Mouse (Mus musculus): ENCODE data around the gene Naip2. TPM values are rescaled to one million over a fixed set of nuclear protein-coding genes. Genes with fewer than 3 reads are reported as not detected.
A peak's percentile ranks its signal among the peaks of the same experiment; 100 is the strongest.
"Not testable (repeated sequence)": the region's sequence is repeated elsewhere in the genome, so short reads cannot be mapped to it uniquely, and the experiment has no call there.

Naip2 gene
- 10.8 and 12.8 TPM in 2 replicates for total RNA-seq (2012; rRNA removed)
- total RNA-seq (2014; rRNA removed): 13.3 and 14.4 TPM in 2 replicates
- 12.6 TPM in 2 replicates for polyA plus RNA-seq (2012; ENCODE audit: insufficient read length, low read depth)

DNA sequence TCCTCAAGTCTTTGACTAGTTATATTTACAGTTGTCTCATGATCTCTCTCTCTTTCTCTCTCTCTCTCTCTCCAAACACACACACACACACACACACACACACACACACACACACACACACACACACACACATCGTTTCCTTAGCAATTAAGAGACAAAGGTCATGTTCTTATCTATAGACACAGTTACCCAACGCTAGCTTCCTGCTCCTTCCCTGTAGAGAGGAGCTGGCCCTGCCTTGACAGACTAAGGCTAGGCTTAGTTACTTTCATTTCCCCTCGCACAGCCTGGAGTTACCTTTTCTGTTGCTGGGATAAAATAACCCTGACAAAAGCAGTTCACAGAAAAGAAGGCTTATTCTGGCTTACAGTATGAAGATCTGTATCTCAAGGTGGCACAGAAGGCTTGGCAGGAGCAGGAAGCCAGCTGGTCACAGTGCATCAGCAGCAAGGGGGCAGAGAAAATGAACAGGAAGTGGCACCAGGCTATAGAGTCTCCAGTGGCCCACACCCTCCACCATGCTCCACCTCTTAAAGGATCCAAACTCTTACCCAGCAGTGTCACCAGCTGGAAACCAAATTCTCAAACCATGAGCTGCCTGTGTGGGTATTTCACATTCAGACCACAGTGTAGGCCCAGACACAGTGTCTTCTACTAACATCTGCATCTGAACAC, at the start of gene Naip2:
TSS of gene Naip2 (minus strand) at position 434 of the 675 bp plus-strand sequence.
- DNase-seq (ENCODE audit: extremely low read depth): peak; percentile 70
- H3K36me3 ChIP-seq (replicated peaks in 1 of 2; ENCODE audit: control insufficient read depth in 1 of 2, insufficient read depth in 1 of 2, low read length in 1 of 2); H3K79me2 ChIP-seq (replicated peaks; ENCODE audit: control insufficient read depth, extremely low read depth, insufficient read depth, poor library complexity, severe bottlenecking); H3K9me3 ChIP-seq (replicated peaks; ENCODE audit: low read length); H3K27me3 ChIP-seq (replicated peaks); dilution Hi-C loops (cut with MboI; ENCODE audit: extremely low pct_ligation_motif_present, extremely low pct_unique_long_range_greater_than_20kb, low sequenced_read_pairs); in situ Hi-C loops (cut with MboI; ENCODE audit: low pct_ligation_motif_present, low pct_unique_long_range_greater_than_20kb, low sequenced_read_pairs): not testable (repeated sequence)
- H3K9ac ChIP-seq (ENCODE audit: insufficient read depth, low read depth): peak within 1 kb of the TSS; percentile 80
- H3K27ac ChIP-seq (ENCODE audit: insufficient read depth, low read depth): 0 out of 2 replicates have a peak within 1 kb of the TSS, but pooled peaks have one; percentile 16
- H3K4me2 ChIP-seq (ENCODE audit: insufficient read depth, low read depth, poor library complexity, severe bottlenecking): peak within 1 kb of the TSS; percentile 70
- TF ChIP-seq MXI1 (IDR thresholded peaks at IDR 0.05; ENCODE audit: low read depth, low read length) (peak; percentile 67; the same call in 1 of the 2 replicates), POLR2A (IDR thresholded peaks at IDR 0.05; ENCODE audit: low read depth, low read length) (peak; percentile 64), SIN3A (IDR thresholded peaks at IDR 0.05; ENCODE audit: low read length) (peak; percentile 76; the same call in 1 of the 2 replicates), ELF1 (IDR thresholded peaks at IDR 0.05; ENCODE audit: low read depth, low read length) (peak; percentile 83), MYC (IDR thresholded peaks at IDR 0.05; ENCODE audit: low read depth, low read length) (0 out of 2 replicates have a peak, but pooled peaks have one; percentile 56), HCFC1 (IDR thresholded peaks at IDR 0.05; ENCODE audit: low read depth, low read length) (peak; percentile 60), TBP (conservative IDR thresholded peaks at IDR 0.05; ENCODE audit: low read depth, low read length) (peak; percentile 80), TCF12 (IDR thresholded peaks at IDR 0.05; ENCODE audit: low read depth, low read length) (0 out of 2 replicates have a peak, but pooled peaks have one; percentile 43)
- H3K4me1 ChIP-seq (ENCODE audit: control insufficient read depth in 1 of 2, insufficient read depth in 2 of 2): peaks cover 5 to 16% of the 10 kb centered on the region in 2 experiments; a peak in 3 of 4 replicates
- H3K4me3 ChIP-seq (replicated peaks in 1 of 3; ENCODE audit: low read depth in 2 of 3, low read length in 2 of 3, poor library complexity in 1 of 3): peak within 1 kb of the TSS; percentile 46 to 70 (median 50)

DNA sequence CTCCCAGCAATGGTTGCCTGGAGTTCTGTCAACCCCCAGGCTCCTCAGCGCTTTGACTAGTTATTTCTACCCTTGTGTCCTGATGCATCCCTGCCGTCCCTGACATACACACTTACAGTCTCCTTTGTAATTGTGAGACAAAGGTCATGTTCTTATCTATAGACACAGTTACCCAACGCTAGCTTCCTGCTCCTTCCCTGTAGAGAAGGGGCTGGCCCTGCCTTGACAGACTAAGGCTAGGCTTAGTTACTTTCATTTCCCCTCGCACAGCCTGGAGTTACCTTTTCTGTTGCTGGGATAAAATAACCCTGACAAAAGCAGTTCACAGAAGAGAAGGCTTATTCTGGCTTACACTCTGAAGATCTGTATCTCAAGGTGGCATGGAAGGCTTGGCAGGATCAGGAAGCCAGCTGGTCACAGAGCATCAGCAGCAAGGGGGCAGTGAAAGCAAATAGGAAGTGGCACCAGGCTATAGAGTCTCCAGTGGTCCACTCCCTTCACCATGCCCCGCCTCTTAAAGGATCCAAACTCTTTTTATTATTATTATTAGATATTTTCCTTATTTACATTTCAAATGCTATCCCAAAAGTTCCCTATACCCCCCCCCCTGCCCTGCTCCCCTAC, 45.1 kb upstream of the Naip2 start:
- H3K27me3 ChIP-seq (replicated peaks); H3K36me3 ChIP-seq (replicated peaks in 1 of 2; ENCODE audit: control insufficient read depth in 1 of 2, insufficient read depth in 1 of 2, low read length in 1 of 2); H3K9me3 ChIP-seq (replicated peaks; ENCODE audit: low read length); in situ Hi-C loops (cut with MboI; ENCODE audit: low pct_ligation_motif_present, low pct_unique_long_range_greater_than_20kb, low sequenced_read_pairs); H3K79me2 ChIP-seq (replicated peaks; ENCODE audit: control insufficient read depth, extremely low read depth, insufficient read depth, poor library complexity, severe bottlenecking); H3K27ac ChIP-seq (ENCODE audit: insufficient read depth, low read depth); dilution Hi-C loops (cut with MboI; ENCODE audit: extremely low pct_ligation_motif_present, extremely low pct_unique_long_range_greater_than_20kb, low sequenced_read_pairs): not testable (repeated sequence)
- peak; percentile 54 for DNase-seq (ENCODE audit: extremely low read depth)
- H3K4me1 ChIP-seq (ENCODE audit: control insufficient read depth in 1 of 2, insufficient read depth in 2 of 2): peaks cover 7 to 16% of the 10 kb centered on the region in 2 experiments; a peak in 3 of 4 replicates
- H3K4me2 ChIP-seq (ENCODE audit: insufficient read depth, low read depth, poor library complexity, severe bottlenecking): peak overlapping the region; percentile 4; the same call in 1 of the 2 replicates
- peak; percentile 67 for TF ChIP-seq POLR2A (IDR thresholded peaks at IDR 0.05; ENCODE audit: low read depth, low read length)
- TF ChIP-seq ELF1 (IDR thresholded peaks at IDR 0.05; ENCODE audit: low read depth, low read length): peak; percentile 85
- peak; percentile 50; the same call in 1 of the 2 replicates for TF ChIP-seq SIN3A (IDR thresholded peaks at IDR 0.05; ENCODE audit: low read length)
- 0 out of 2 replicates have a peak, but pooled peaks have one; percentile 35 for TF ChIP-seq NELFE (IDR thresholded peaks at IDR 0.05; ENCODE audit: low read depth, low read length)
- 0 out of 2 replicates have a peak, but pooled peaks have one; percentile 21 for TF ChIP-seq HCFC1 (IDR thresholded peaks at IDR 0.05; ENCODE audit: low read depth, low read length)
- TF ChIP-seq CTCF (conservative IDR thresholded peaks at IDR 0.05 in 1 of 2, IDR thresholded peaks at IDR 0.05 in 1 of 2; ENCODE audit: low read depth in 2 of 2, low read length in 2 of 2): peak in 1 of 2 experiments; percentile 33; a peak in 2 of 4 replicates
- peak; percentile 1; the same call in 1 of the 2 replicates for TF ChIP-seq RAD21 (IDR thresholded peaks at IDR 0.05; ENCODE audit: low read depth, low read length)
- 0 out of 2 replicates have a peak, but pooled peaks have one; percentile 38 for TF ChIP-seq TBP (conservative IDR thresholded peaks at IDR 0.05; ENCODE audit: low read depth, low read length)
- peak overlapping the region; percentile 10 for H3K9ac ChIP-seq (ENCODE audit: insufficient read depth, low read depth)
- H3K4me3 ChIP-seq (replicated peaks in 1 of 3; ENCODE audit: low read depth in 2 of 3, low read length in 2 of 3, poor library complexity in 1 of 3): peak overlapping the region; percentile 28 to 60 (median 52)

DNA sequence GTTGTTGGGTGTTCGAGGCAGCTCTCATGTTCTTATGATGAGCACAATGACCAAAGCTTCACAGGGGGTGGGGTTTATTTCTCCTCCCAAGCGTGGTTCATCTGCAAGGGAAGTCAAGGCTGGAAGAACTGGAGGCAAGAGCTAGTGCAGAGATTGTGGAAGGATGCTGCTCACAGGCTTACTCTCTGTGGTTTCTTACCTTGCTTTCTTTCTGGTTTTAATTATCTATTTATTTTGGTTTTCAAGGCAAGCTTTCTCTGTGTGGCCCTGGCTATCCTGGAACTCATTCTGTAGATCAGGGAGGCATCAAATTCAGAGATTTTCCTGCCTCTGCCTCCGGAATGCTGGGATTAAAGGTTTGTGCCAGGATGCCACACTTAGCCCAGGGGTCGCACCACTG, 44.3 kb upstream of the Naip2 start, which contains the start of gene Naip5:
TSS of gene Naip5 (minus strand) at position 101 of the 400 bp plus-strand sequence.
- in situ Hi-C loops (cut with MboI; ENCODE audit: low pct_ligation_motif_present, low pct_unique_long_range_greater_than_20kb, low sequenced_read_pairs); H3K36me3 ChIP-seq (replicated peaks in 1 of 2; ENCODE audit: control insufficient read depth in 1 of 2, insufficient read depth in 1 of 2, low read length in 1 of 2); H3K27me3 ChIP-seq (replicated peaks); H3K79me2 ChIP-seq (replicated peaks; ENCODE audit: control insufficient read depth, extremely low read depth, insufficient read depth, poor library complexity, severe bottlenecking); H3K27ac ChIP-seq (ENCODE audit: insufficient read depth, low read depth); H3K9me3 ChIP-seq (replicated peaks; ENCODE audit: low read length); DNase-seq (ENCODE audit: extremely low read depth); dilution Hi-C loops (cut with MboI; ENCODE audit: extremely low pct_ligation_motif_present, extremely low pct_unique_long_range_greater_than_20kb, low sequenced_read_pairs): not testable (repeated sequence)
- peak within 1 kb of the TSS; percentile 28 to 60 (median 52) for H3K4me3 ChIP-seq (replicated peaks in 1 of 3; ENCODE audit: low read depth in 2 of 3, low read length in 2 of 3, poor library complexity in 1 of 3)
- peak within 1 kb of the TSS; percentile 19 for H3K4me2 ChIP-seq (ENCODE audit: insufficient read depth, low read depth, poor library complexity, severe bottlenecking)
- peaks cover 7 to 16% of the 10 kb centered on the region in 2 experiments; a peak in 3 of 4 replicates for H3K4me1 ChIP-seq (ENCODE audit: control insufficient read depth in 1 of 2, insufficient read depth in 2 of 2)
- peak within 1 kb of the TSS; percentile 10 for H3K9ac ChIP-seq (ENCODE audit: insufficient read depth, low read depth)

All from CH12.LX (cell line).